ENCODE assay signal across 19 mouse cellular contexts in the genomic region with DNA sequence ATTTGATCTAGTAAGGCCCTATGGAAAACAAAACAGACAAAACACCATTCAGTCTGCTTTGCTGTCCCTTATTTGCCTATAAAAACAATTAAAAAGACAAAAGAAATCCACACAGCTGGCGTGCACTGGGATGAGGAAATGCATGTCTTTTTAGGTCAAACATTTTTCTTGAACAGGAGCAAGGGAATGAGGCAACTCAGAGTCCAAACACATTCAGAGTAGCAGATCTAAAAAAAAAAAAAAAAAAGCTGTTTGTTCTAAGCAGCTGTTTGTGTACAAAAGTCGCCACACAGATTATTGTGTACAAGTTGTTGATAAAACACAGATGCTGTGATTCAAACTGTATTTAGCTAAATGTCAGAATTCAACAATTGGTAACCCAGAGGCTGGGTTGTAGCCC. TPM values are rescaled to one million over a fixed set of nuclear protein-coding genes. Genes with fewer than 3 reads are reported as not detected.
DNase-seq lines count a peak whose midpoint lies in the region; ATAC-seq lines count a peak whose summit lies in the region.
"Had no signal": no experiment of that assay in that cellular context is flagged by ENCODE, and none has a peak within 500 bp of the region (broad histone marks: within the 10 kb centered on the region; RNA-seq: fewer than 3 reads in every experiment).

No protein-coding gene starts in this region.

- WGBS in kidney, embryonic 16.5 days: 54% methylated on average over 2 of the region's 2 CpGs

- intact Hi-C loops in left cerebral cortex, postnatal 4 days (cut with DNase I): no loop called here

- 0 out of 2 replicates have a peak overlapping the region, but pooled peaks have one; percentile 6 for H3K27ac ChIP-seq in kidney, embryonic 16.5 days (ENCODE audit: low read length)
- H3K27ac ChIP-seq: hindbrain, embryonic 13.5 days; neural tube, embryonic 15.5 days; stomach, embryonic 15.5 days had no signal

- no peak for DNase-seq in kidney, adult 18-20 months
- DNase-seq in retina, postnatal 1 day: peak; percentile 23
- no peak for DNase-seq in retina, embryonic 14.5 days (ENCODE audit: low spot score)
- peak; percentile 81 for DNase-seq in adipocyte (ENCODE audit: low spot score)
- no peak for DNase-seq in left cerebral cortex, postnatal 4 days
- no peak for DNase-seq in spleen, postnatal 36 days (ENCODE audit: low spot score in 2 of 2)
- DNase-seq: adrenal gland, postnatal 36 days; cerebellum, adult 11-12 months; cerebellum, postnatal 25 days; gastrocnemius, postnatal 25 days; liver, postnatal 0 days; right cerebral cortex, postnatal 25 days had no signal

- no peaks in the 10 kb centered on the region for H3K9me3 ChIP-seq in kidney, embryonic 16.5 days (ENCODE audit: low read length)
- H3K9me3 ChIP-seq: hindbrain, embryonic 13.5 days; neural tube, embryonic 15.5 days; stomach, embryonic 15.5 days had no signal

- H3K4me2 ChIP-seq in kidney, embryonic 16.5 days (replicated peaks; ENCODE audit: low read depth, low read length): no peak overlapping the region
- H3K4me2 ChIP-seq: hindbrain, embryonic 13.5 days; neural tube, embryonic 15.5 days; stomach, embryonic 15.5 days had no signal

- no peak overlapping the region for H3K4me3 ChIP-seq in kidney, embryonic 16.5 days (ENCODE audit: low read length)
- H3K4me3 ChIP-seq: hindbrain, embryonic 13.5 days; neural tube, embryonic 15.5 days; stomach, embryonic 15.5 days had no signal

- H3K27me3 ChIP-seq in kidney, embryonic 16.5 days (ENCODE audit: insufficient read depth, low read length): no peaks in the 10 kb centered on the region
- H3K27me3 ChIP-seq: hindbrain, embryonic 13.5 days; neural tube, embryonic 15.5 days; stomach, embryonic 15.5 days had no signal

- no peaks in the 10 kb centered on the region for H3K4me1 ChIP-seq in kidney, embryonic 16.5 days (ENCODE audit: insufficient read depth, low read length)
- H3K4me1 ChIP-seq: hindbrain, embryonic 13.5 days; stomach, embryonic 15.5 days had no signal

- no peaks in the 10 kb centered on the region for H3K36me3 ChIP-seq in kidney, embryonic 16.5 days (ENCODE audit: insufficient read depth, low read length)
- H3K36me3 ChIP-seq: hindbrain, embryonic 13.5 days; neural tube, embryonic 15.5 days; stomach, embryonic 15.5 days had no signal

- H3K9ac ChIP-seq in kidney, embryonic 16.5 days (replicated peaks; ENCODE audit: low read length): no peak overlapping the region
- H3K9ac ChIP-seq: hindbrain, embryonic 13.5 days; liver, postnatal 0 days; neural tube, embryonic 15.5 days; stomach, embryonic 15.5 days had no signal

- ATAC-seq in kidney, embryonic 16.5 days (ENCODE audit: low FRiP score, low TSS enrichment): no peak
- ATAC-seq: forebrain, embryonic 14.5 days; inflammation-experienced regulatory T-cells, adult 6 months; midbrain, embryonic 16.5 days had no signal

RNA-seq across cellular contexts. Expression of a gene that starts 33.5 kb away (rescaled TPM):
- 10.4 and 10.5 TPM in 2 replicates for polyA plus RNA-seq in kidney, embryonic 16.5 days (2015; fragmentation: Nextera tagmentation; extraction: Ambion mirVana)
- total RNA-seq in left cerebral cortex, postnatal 4 days (2021): 1 to 10 TPM; 1.0 to 1.7 TPM

Comparison
In these comparisons a context has a peak if more than half of its experiments do, and no peak if none do; other contexts are left out.
1. DNase-seq: peak in retina, postnatal 1 day (single experiment) and adipocyte (single experiment); none in kidney, adult 18-20 months (single experiment), retina, embryonic 14.5 days (single experiment), left cerebral cortex, postnatal 4 days (single experiment) and spleen, postnatal 36 days (0 of 2).